Mouse (Mus musculus): ENCODE measurements around the gene Cox4i1.

- no peak for TF ChIP-seq CTCF (IDR thresholded peaks at IDR 0.05; ENCODE audit: low read depth)
- no peak for TF ChIP-seq EP300 (IDR thresholded peaks at IDR 0.05; ENCODE audit: low read depth)
Measured at GRCm38 (mm10) chr8:120715996-120716680, 48.1 kb downstream of the Cox4i1 start.
